Mouse (Mus musculus) intestine, postnatal 0 days (tissue): ENCODE measurements around the gene St3gal3. TPM values are rescaled to one million over a fixed set of nuclear protein-coding genes. Genes with fewer than 3 reads are reported as not detected.

ENCODE experiments used
- ATAC-seq: fragments of 200-750 bp; cut with Nextera tagmentation; 2 replicates; pipeline ENCODE4 v1.8.0; 2017; ENCODE audit warnings: mild to moderate bottlenecking, moderate TSS enrichment, moderate library complexity
- H3K27ac ChIP-seq: fragments of 300-500 bp; sonication (generic); 2 replicates; pipeline ENCODE4 v1.5.1; 2014; ENCODE audit warnings: mild to moderate bottlenecking, low read depth, low read length, moderate library complexity
- H3K27me3 ChIP-seq: fragments of 300-500 bp; sonication (generic); replicated peaks from 2 replicates; pipeline ENCODE4 v1.6.1; 2014; ENCODE audit warnings: low read length, mixed read lengths; ENCODE audit not compliant: control insufficient read depth, insufficient read depth
- H3K36me3 ChIP-seq: fragments of 300-500 bp; sonication (generic); 2 replicates; pipeline ENCODE4 v1.6.1; 2014; ENCODE audit warnings: mild to moderate bottlenecking, moderate library complexity; ENCODE audit not compliant: control insufficient read depth, insufficient read depth
- H3K4me1 ChIP-seq: fragments of 300-500 bp; sonication (generic); replicated peaks from 2 replicates; pipeline ENCODE4 v1.6.1; 2014; ENCODE audit warnings: antibody characterized with exemption, low read length, mixed read lengths; ENCODE audit not compliant: control insufficient read depth, insufficient read depth
- H3K4me2 ChIP-seq: fragments of 300-500 bp; sonication (generic); replicated peaks from 2 replicates; pipeline ENCODE4 v1.6.1; 2014; ENCODE audit warnings: low read depth, mild to moderate bottlenecking, moderate library complexity
- H3K4me3 ChIP-seq: fragments of 300-500 bp; sonication (generic); 2 replicates; pipeline ENCODE4 v1.5.1; 2014; ENCODE audit warnings: low read depth, low read length
- H3K9ac ChIP-seq: fragments of 300-500 bp; sonication (generic); 2 replicates; pipeline ENCODE4 v1.6.1; 2014; ENCODE audit warnings: mild to moderate bottlenecking, low read depth, low read length
- H3K9me3 ChIP-seq: fragments of 300-500 bp; sonication (generic); 2 replicates; pipeline ENCODE4 v1.6.1; 2016; ENCODE audit warnings: mixed run types; ENCODE audit not compliant: control insufficient read depth
- CTCF ChIP-seq: sonication (generic); IDR thresholded peaks from 2 replicates; pipeline ENCODE4 v1.5.1; 2016; ENCODE audit warnings: low read depth, mild to moderate bottlenecking, control low read depth, antibody characterized with exemption, moderate library complexity
- WGBS: fragments of 180-500 bp; shearing (Covaris S2); extraction: QIAGEN DNeasy Blood & Tissue Kit; methylation state at CpG from one replicate; pipeline ENCODE4 v1.1.7; 2014; 5-methylcytosine and 5-hydroxymethylcytosine counted together
- polyA plus RNA-seq: library from polyadenylated mRNA; unstranded; fragments of >200 nt; fragmentation: Nextera tagmentation; extraction: Ambion mirVana; gene quantifications from 2 replicates; pipeline ENCODE4 v1.2.1, GENCODE M21; 2015

Gene St3gal3
- polyA plus RNA-seq, 1 experiment from 2014 or later: 15.6 TPM

GRCm38 (mm10) chr4:118019218-118019617, 115.5 kb downstream of the St3gal3 start:
- H3K4me1 ChIP-seq: no peaks in the 10 kb centered on the region
- WGBS: 78% methylated on average over 5 of the region's 5 CpGs

GRCm38 (mm10) chr4:118017021-118017805, 117.5 kb downstream of the St3gal3 start:
- no peaks in the 10 kb centered on the region for H3K9me3 ChIP-seq
- no peaks in the 10 kb centered on the region for H3K4me1 ChIP-seq
- TF ChIP-seq CTCF: no peak
- no peak overlapping the region for H3K9ac ChIP-seq
- no peak overlapping the region for H3K4me3 ChIP-seq
- 0 out of 2 replicates have a peak overlapping the region, but pooled peaks have one; percentile 0 for H3K27ac ChIP-seq
- WGBS: 84% methylated on average over 16 of the region's 16 CpGs
- H3K27me3 ChIP-seq: no peaks in the 10 kb centered on the region
- peaks cover 14% of the 10 kb centered on the region for H3K36me3 ChIP-seq
- no peak overlapping the region for H3K4me2 ChIP-seq
- ATAC-seq: no peak

More at GRCm38 (mm10) chr4:118019218-118019617, 115.5 kb downstream of the St3gal3 start:
- no peak overlapping the region for H3K27ac ChIP-seq
- H3K4me3 ChIP-seq: no peak overlapping the region
- ATAC-seq: no peak
- H3K9me3 ChIP-seq: no peaks in the 10 kb centered on the region
- H3K9ac ChIP-seq: no peak overlapping the region
- H3K27me3 ChIP-seq: no peaks in the 10 kb centered on the region
- no peak for TF ChIP-seq CTCF
- no peak overlapping the region for H3K4me2 ChIP-seq
- H3K36me3 ChIP-seq: peaks cover 9% of the 10 kb centered on the region

GRCm38 (mm10) chr4:118016323-118016911, 118.3 kb downstream of the St3gal3 start:
- no peak for TF ChIP-seq CTCF
- WGBS: 76% methylated on average over 10 of the region's 10 CpGs
- Histone ChIP-seq H3K4me1 (no peaks in the 10 kb centered on the region), H3K27ac (0 out of 2 replicates have a peak overlapping the region, but pooled peaks have one; percentile 0), H3K4me2 (no peak overlapping the region), H3K4me3 (no peak overlapping the region), H3K9me3 (no peaks in the 10 kb centered on the region), H3K36me3 (peaks cover 14% of the 10 kb centered on the region), H3K27me3 (no peaks in the 10 kb centered on the region), H3K9ac (no peak overlapping the region)
- no peak for ATAC-seq

- no peak overlapping the region for H3K9ac ChIP-seq
- WGBS: 52% methylated on average over 6 of the region's 6 CpGs
- no peak overlapping the region for H3K4me2 ChIP-seq
- no peaks in the 10 kb centered on the region for H3K27me3 ChIP-seq
- no peak overlapping the region for H3K4me3 ChIP-seq
- no peaks in the 10 kb centered on the region for H3K9me3 ChIP-seq
- no peak overlapping the region for H3K27ac ChIP-seq
- H3K4me1 ChIP-seq: no peaks in the 10 kb centered on the region
- TF ChIP-seq CTCF: no peak
- peaks cover 16% of the 10 kb centered on the region for H3K36me3 ChIP-seq
- peak; percentile 49; the same call in 1 of the 2 replicates for ATAC-seq
Observed at GRCm38 (mm10) chr4:118015636-118016035, 119.1 kb downstream of the St3gal3 start.

GRCm38 (mm10) chr4:118015126-118015525, 119.6 kb downstream of the St3gal3 start:
- WGBS: 92% methylated on average over 11 of the region's 11 CpGs
- H3K4me2 ChIP-seq: no peak overlapping the region
- TF ChIP-seq CTCF: no peak

GRCm38 (mm10) chr4:118010661-118011173, 124.0 kb downstream of the St3gal3 start:
- H3K4me1 ChIP-seq: no peaks in the 10 kb centered on the region
- 89% methylated on average over 9 of the region's 9 CpGs for WGBS
- TF ChIP-seq CTCF: no peak

More at GRCm38 (mm10) chr4:118015126-118015525, 119.6 kb downstream of the St3gal3 start:
- H3K9me3 ChIP-seq: no peaks in the 10 kb centered on the region
- H3K36me3 ChIP-seq: peaks cover 17% of the 10 kb centered on the region
- no peak overlapping the region for H3K9ac ChIP-seq
- no peak overlapping the region for H3K4me3 ChIP-seq
- H3K27me3 ChIP-seq: no peaks in the 10 kb centered on the region
- no peak overlapping the region for H3K27ac ChIP-seq
- ATAC-seq: no peak
- H3K4me1 ChIP-seq: no peaks in the 10 kb centered on the region

More at GRCm38 (mm10) chr4:118010661-118011173, 124.0 kb downstream of the St3gal3 start:
- Histone ChIP-seq H3K27ac (no peak overlapping the region), H3K9ac (no peak overlapping the region), H3K9me3 (no peaks in the 10 kb centered on the region), H3K36me3 (peaks cover 17% of the 10 kb centered on the region), H3K4me2 (no peak overlapping the region), H3K4me3 (no peak overlapping the region), H3K27me3 (no peaks in the 10 kb centered on the region)
- ATAC-seq: no peak
